Mouse (Mus musculus) embryonic fibroblast, embryonic 13.5 days (primary cell): ENCODE results near the gene Ucma. TPM values are rescaled to one million over a fixed set of nuclear protein-coding genes. Genes with fewer than 3 reads are reported as not detected.
"Not testable (repeated sequence)": the region's sequence is repeated elsewhere in the genome, so short reads cannot be mapped to it uniquely, and the experiment has no call there.

Source experiments
- H3K27ac ChIP-seq: 2 replicates; pipeline ENCODE4 v1.5.1; 2012; ENCODE audit warnings: low read length, control low read depth, inconsistent platforms; ENCODE audit not compliant: insufficient read depth
- H3K4me1 ChIP-seq: 2 replicates; pipeline ENCODE4 v1.6.1; 2011; ENCODE audit warnings: low read length; ENCODE audit not compliant: control insufficient read depth, insufficient read depth
- H3K4me3 ChIP-seq: 2 replicates; pipeline ENCODE4 v1.5.1; 2011; ENCODE audit warnings: mild to moderate bottlenecking, control low read depth, low read length; ENCODE audit not compliant: insufficient read depth
- CTCF ChIP-seq: IDR thresholded peaks from 2 replicates; pipeline ENCODE4 v1.5.1; 2011; ENCODE audit warnings: mild to moderate bottlenecking, control low read depth, low read length, moderate library complexity, borderline replicate concordance; ENCODE audit not compliant: insufficient read depth
- POLR2A ChIP-seq: IDR thresholded peaks from 2 replicates; pipeline ENCODE4 v1.6.1; 2011; ENCODE audit warnings: low read depth, mild to moderate bottlenecking, control low read depth, low read length, moderate library complexity
- polyA plus RNA-seq: library from polyadenylated mRNA; stranded (reverse); fragments of >200 nt; gene quantifications from 2 replicates; pipeline ENCODE4 v1.2.4, GENCODE M21; 2011; ENCODE audit warnings: low read depth; ENCODE audit not compliant: missing spikeins, insufficient read length

The Ucma gene
- polyA plus RNA-seq: not detected in 2 replicates

- TF ChIP-seq POLR2A (no peak), CTCF (no peak)
- Histone ChIP-seq H3K4me3 (no peak within 1 kb of the TSS), H3K4me1 (no peaks in the 10 kb centered on the region), H3K27ac (no peak within 1 kb of the TSS)
Measured at GRCm38 (mm10) chr2:4975807-4976206, at the start of gene Ucma. Ucma (plus strand) TSS chr2:4976122.

- H3K27ac ChIP-seq: no peak overlapping the region
- TF ChIP-seq POLR2A (no peak), CTCF (no peak)
Measured at GRCm38 (mm10) chr2:4927391-4927790, 48.5 kb upstream of the Ucma start.

GRCm38 (mm10) chr2:4929230-4929629, 46.7 kb upstream of the Ucma start:
- Histone ChIP-seq H3K4me3 (no peak overlapping the region), H3K27ac (no peak overlapping the region), H3K4me1 (no peaks in the 10 kb centered on the region)
- TF ChIP-seq POLR2A: no peak

More at GRCm38 (mm10) chr2:4927391-4927790, 48.5 kb upstream of the Ucma start:
- Histone ChIP-seq H3K4me3 (no peak overlapping the region), H3K4me1 (no peaks in the 10 kb centered on the region)

GRCm38 (mm10) chr2:4934516-4934915, 41.4 kb upstream of the Ucma start:
- Histone ChIP-seq H3K27ac (no peak overlapping the region), H3K4me3 (no peak overlapping the region), H3K4me1 (no peaks in the 10 kb centered on the region)
- no peak for TF ChIP-seq CTCF
- TF ChIP-seq POLR2A: no peak

- H3K4me1 ChIP-seq: no peaks in the 10 kb centered on the region
- no peak for TF ChIP-seq POLR2A
- TF ChIP-seq CTCF: no peak
- no peak overlapping the region for H3K4me3 ChIP-seq
- no peak overlapping the region for H3K27ac ChIP-seq
Measured at GRCm38 (mm10) chr2:4937931-4938330, 38.0 kb upstream of the Ucma start.

- no peak for TF ChIP-seq CTCF
- no peak for TF ChIP-seq POLR2A
- H3K4me1 ChIP-seq: no peaks in the 10 kb centered on the region
- no peak overlapping the region for H3K27ac ChIP-seq
- no peak overlapping the region for H3K4me3 ChIP-seq
Measured at GRCm38 (mm10) chr2:4940861-4941260, 35.1 kb upstream of the Ucma start.

GRCm38 (mm10) chr2:4949691-4950090, 26.2 kb upstream of the Ucma start:
- H3K4me1 ChIP-seq, H3K27ac ChIP-seq, H3K4me3 ChIP-seq: not testable (repeated sequence)

GRCm38 (mm10) chr2:4950986-4951385, 24.9 kb upstream of the Ucma start:
- H3K4me1 ChIP-seq: no peaks in the 10 kb centered on the region
- no peak for TF ChIP-seq POLR2A
- no peak for TF ChIP-seq CTCF
- no peak overlapping the region for H3K4me3 ChIP-seq
- no peak overlapping the region for H3K27ac ChIP-seq

- Histone ChIP-seq H3K4me3 (no peak overlapping the region), H3K4me1 (no peaks in the 10 kb centered on the region), H3K27ac (no peak overlapping the region)
- TF ChIP-seq POLR2A (no peak), CTCF (no peak)
Measured at GRCm38 (mm10) chr2:4954216-4954760, 21.6 kb upstream of the Ucma start.

- no peak overlapping the region for H3K27ac ChIP-seq
- TF ChIP-seq POLR2A (no peak), CTCF (no peak)
- H3K4me3 ChIP-seq: no peak overlapping the region
- no peaks in the 10 kb centered on the region for H3K4me1 ChIP-seq
Measured at GRCm38 (mm10) chr2:4958039-4958438, 17.9 kb upstream of the Ucma start.

- no peaks in the 10 kb centered on the region for H3K4me1 ChIP-seq
- TF ChIP-seq CTCF (no peak), POLR2A (no peak)
- no peak overlapping the region for H3K27ac ChIP-seq
- H3K4me3 ChIP-seq: no peak overlapping the region
Measured at GRCm38 (mm10) chr2:4967806-4968205, 8.1 kb upstream of the Ucma start.
